Mouse (Mus musculus) frontal cortex, postnatal 14 days (tissue): Measurements from ENCODE around the gene Espl1.

Experiments used
- DNase-seq, 2 experiments: peaks; one replicate each; pipeline ENCODE4 v3.0.0; 2022; ENCODE audit warnings: low spot score in 2 of 2

Espl1 gene

GRCm38 (mm10) chr15:102370727-102371126 is 74.7 kb downstream of the Espl1 start:
- no peak for DNase-seq
